ENCODE assay signal across 8 mouse cellular contexts in genomic region chr5:29435491-29435890, GRCm38 (mm10). TPM values are rescaled to one million over a fixed set of nuclear protein-coding genes. Genes with fewer than 3 reads are reported as not detected.
DNase-seq lines count a peak whose midpoint lies in the region; ATAC-seq and TF ChIP-seq lines count a peak whose summit lies in the region.

No protein-coding gene starts in this region.

- no peaks in the 10 kb centered on the region for H3K9me3 ChIP-seq in kidney, embryonic 16.5 days (ENCODE audit: low read length)
- H3K9me3 ChIP-seq in intestine, embryonic 14.5 days (ENCODE audit: control insufficient read depth, low read length), result no peaks in the 10 kb centered on the region

- H3K27me3 ChIP-seq in kidney, embryonic 16.5 days (ENCODE audit: insufficient read depth, low read length), result peaks cover 9% of the 10 kb centered on the region
- H3K27me3 ChIP-seq in intestine, embryonic 14.5 days (replicated peaks; ENCODE audit: control insufficient read depth, insufficient read depth, low read length), result no peaks in the 10 kb centered on the region
- no peaks in the 10 kb centered on the region for H3K27me3 ChIP-seq in myocyte (ENCODE audit: control insufficient read depth, insufficient read depth, insufficient read length)

- H3K4me1 ChIP-seq in kidney, embryonic 16.5 days (ENCODE audit: insufficient read depth, low read length), result peaks cover 19% of the 10 kb centered on the region
- peaks cover 18% of the 10 kb centered on the region for H3K4me1 ChIP-seq in intestine, embryonic 14.5 days (replicated peaks; ENCODE audit: control insufficient read depth, insufficient read depth, low read length)

- no peak for TF ChIP-seq POLR2A in myocyte (IDR thresholded peaks at IDR 0.05; ENCODE audit: insufficient read length, low read depth)

- H3K36me3 ChIP-seq in kidney, embryonic 16.5 days (ENCODE audit: insufficient read depth, low read length), result peaks cover 25% of the 10 kb centered on the region
- H3K36me3 ChIP-seq in intestine, embryonic 14.5 days (ENCODE audit: control insufficient read depth, insufficient read depth, low read length), result peaks cover 43% of the 10 kb centered on the region
- peaks cover 23% of the 10 kb centered on the region for H3K36me3 ChIP-seq in myocyte (ENCODE audit: control insufficient read depth, insufficient read depth)

- no peak for ATAC-seq in kidney, embryonic 16.5 days (ENCODE audit: low FRiP score, low TSS enrichment)
- ATAC-seq in intestine, embryonic 14.5 days (replicated peaks; ENCODE audit: low FRiP score, low TSS enrichment, low read depth), result no peak

- WGBS in kidney, embryonic 16.5 days, result 46% methylated on average over 8 of the region's 8 CpGs
- 43% methylated on average over 8 of the region's 8 CpGs for WGBS in intestine, embryonic 14.5 days

- H3ac ChIP-seq in myocyte (ENCODE audit: control insufficient read depth, insufficient read length), result peak overlapping the region; percentile 74

- peak overlapping the region; percentile 90 for H3K4me2 ChIP-seq in kidney, embryonic 16.5 days (replicated peaks; ENCODE audit: low read depth, low read length)
- H3K4me2 ChIP-seq in intestine, embryonic 14.5 days (ENCODE audit: low read length), result peak overlapping the region; percentile 87
- peak overlapping the region; percentile 65 for H3K4me2 ChIP-seq in myocyte (ENCODE audit: low read depth)

- H3K4me3 ChIP-seq in kidney, embryonic 16.5 days (ENCODE audit: low read length), result peak overlapping the region; percentile 97
- H3K4me3 ChIP-seq in intestine, embryonic 14.5 days (ENCODE audit: low read depth, low read length), result peak overlapping the region; percentile 91
- peak overlapping the region; percentile 74 for H3K4me3 ChIP-seq in myocyte

- no peak for DNase-seq in kidney, adult 8-10 months
- DNase-seq in c-Kit-negative CD71-positive TER-119-positive erythroid progenitor cells, embryonic 14.5 days (ENCODE audit: low read depth, low spot score), result peak; percentile 8
- DNase-seq in intestine, embryonic 14.5 days (ENCODE audit: low spot score), result no peak
- no peak for DNase-seq in embryo, embryonic 9.5 days (ENCODE audit: extremely low spot score)
- no peak for DNase-seq in adrenal gland, postnatal 14 days
- DNase-seq in layer of hippocampus, adult 9-10 months (ENCODE audit: low spot score), result no peak

- peak overlapping the region; percentile 72 for H3K9ac ChIP-seq in kidney, embryonic 16.5 days (replicated peaks; ENCODE audit: low read length)
- H3K9ac ChIP-seq in intestine, embryonic 14.5 days (ENCODE audit: low read length), result peak overlapping the region; percentile 74

- peaks cover 13% of the 10 kb centered on the region for H3K79me2 ChIP-seq in myocyte (ENCODE audit: control insufficient read depth, insufficient read depth)

- no peak overlapping the region; the same call in 1 of the 2 replicates for H3K27ac ChIP-seq in kidney, embryonic 16.5 days (ENCODE audit: low read length)
- no peak overlapping the region for H3K27ac ChIP-seq in intestine, embryonic 14.5 days (ENCODE audit: low read depth)

TF ChIP-seq in myocyte, 11 proteins besides CTCF, POLR2A, EP300 and RAD21:
- TF ChIP-seq SRF (IDR thresholded peaks at IDR 0.05; ENCODE audit: control insufficient read depth, insufficient read length, low read depth), result no peak
- no peak for TF ChIP-seq MYOD1 (IDR thresholded peaks at IDR 0.05; ENCODE audit: control insufficient read depth in 1 of 3, insufficient read length in 2 of 3, low read depth in 2 of 3)
- no peak for TF ChIP-seq E2F4 (IDR thresholded peaks at IDR 0.05; ENCODE audit: insufficient read depth)
- TF ChIP-seq TCF12 (IDR thresholded peaks at IDR 0.05; ENCODE audit: insufficient read depth, poor library complexity, severe bottlenecking), result no peak
- no peak for TF ChIP-seq TCF3 (IDR thresholded peaks at IDR 0.05; ENCODE audit: insufficient read length, low read depth)

RNA-seq across cellular contexts. Expression of gene Nom1, which starts 1.0 kb away (rescaled TPM):
- polyA plus RNA-seq in kidney, embryonic 16.5 days (2015; fragmentation: Nextera tagmentation; extraction: Ambion mirVana), result 25.5 and 29.4 TPM in 2 replicates
- polyA plus RNA-seq in intestine, embryonic 14.5 days (2014; fragmentation: Nextera tagmentation; extraction: Ambion mirVana), result 26.2 and 34.0 TPM in 2 replicates
- 9.9 TPM for polyA plus RNA-seq in myocyte (2012; fragmentation: generic; extraction: Trizol)
- 27.7 and 32.4 TPM in 2 replicates for total RNA-seq in adrenal gland, postnatal 14 days (2021)

RNA-seq across cellular contexts. Expression of gene Mnx1, which starts 42.8 kb away (rescaled TPM):
- polyA plus RNA-seq in kidney, embryonic 16.5 days (2015; fragmentation: Nextera tagmentation; extraction: Ambion mirVana), result not detected in 2 replicates
- polyA plus RNA-seq in intestine, embryonic 14.5 days (2014; fragmentation: Nextera tagmentation; extraction: Ambion mirVana), result 1.8 and 2.7 TPM in 2 replicates
- polyA plus RNA-seq in myocyte (2012; fragmentation: generic; extraction: Trizol), result not detected
- not detected in 2 replicates for total RNA-seq in adrenal gland, postnatal 14 days (2021)

RNA-seq across cellular contexts. Expression of gene Lmbr1, which starts 57.3 kb away (rescaled TPM):
- polyA plus RNA-seq in kidney, embryonic 16.5 days (2015; fragmentation: Nextera tagmentation; extraction: Ambion mirVana), result 11.4 and 13.0 TPM in 2 replicates
- 13.4 and 14.7 TPM in 2 replicates for polyA plus RNA-seq in intestine, embryonic 14.5 days (2014; fragmentation: Nextera tagmentation; extraction: Ambion mirVana)
- polyA plus RNA-seq in myocyte (2012; fragmentation: generic; extraction: Trizol), result 2.9 TPM
- 13.2 and 13.3 TPM in 2 replicates for total RNA-seq in adrenal gland, postnatal 14 days (2021)
